Mouse (Mus musculus): ENCODE results near the gene Uevld.

DNA sequence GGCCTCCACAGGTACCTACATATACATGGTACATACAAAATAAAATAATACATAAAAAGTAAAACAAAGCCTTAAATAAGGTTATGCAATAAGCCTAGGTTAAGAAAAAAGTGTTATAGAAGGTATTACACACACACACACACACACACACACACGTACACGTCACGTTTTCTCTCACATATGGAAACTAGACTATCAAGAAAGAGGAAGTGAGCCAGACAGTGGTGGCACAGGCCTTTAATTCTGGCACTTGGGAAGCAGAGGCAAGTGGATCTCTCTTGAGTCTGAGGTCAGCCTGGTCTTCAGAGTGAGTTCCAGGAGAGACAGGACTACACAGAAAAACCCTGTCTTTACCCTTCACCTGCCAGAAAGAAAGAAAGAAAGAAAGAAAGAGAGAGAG is 62.8 kb downstream of the Uevld start:
- TF ChIP-seq CTCF (IDR thresholded peaks at IDR 0.05; ENCODE audit: insufficient read depth, low read depth, low read length) (no peak), POLR2A (IDR thresholded peaks at IDR 0.05; ENCODE audit: insufficient read depth, low read depth, low read length) (no peak)

Measured in olfactory bulb, adult 2 months (tissue).